Mouse (Mus musculus): ENCODE measurements around the gene Per2. TPM values are rescaled to one million over a fixed set of nuclear protein-coding genes. Genes with fewer than 3 reads are reported as not detected.

Gene Per2
- polyA plus RNA-seq, 1 experiment, result 0.21 TPM

DNA sequence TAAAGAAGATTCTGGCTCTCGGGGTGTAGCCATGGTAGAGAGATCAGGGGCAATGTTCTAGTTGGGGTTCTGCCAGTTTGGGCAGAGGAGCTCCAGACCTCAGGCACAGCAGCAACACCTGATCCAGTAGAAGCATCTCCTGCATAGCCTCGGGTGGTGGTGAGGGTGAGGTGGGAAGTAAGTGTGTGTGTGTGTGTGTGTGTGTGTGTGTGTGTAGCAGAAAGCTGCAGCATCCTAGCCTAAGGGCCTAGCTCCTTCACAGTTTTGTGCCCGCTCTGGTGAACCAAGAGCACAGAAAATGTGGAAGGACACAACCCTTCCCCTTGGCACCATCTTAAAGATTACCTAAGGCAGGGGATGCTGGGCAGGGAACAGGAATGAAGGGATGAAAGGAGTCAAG, 34.8 kb upstream of the Per2 start:
- peaks cover 2% of the 10 kb centered on the region for H3K4me1 ChIP-seq (ENCODE audit: control insufficient read depth, insufficient read depth, low read length)
- H3K9me3 ChIP-seq (replicated peaks; ENCODE audit: control insufficient read depth, insufficient read depth, low read length, poor library complexity, severe bottlenecking), result no peaks in the 10 kb centered on the region
- TF ChIP-seq EP300 (IDR thresholded peaks at IDR 0.05; ENCODE audit: insufficient read depth, low read depth, low read length) (no peak), POLR2A (IDR thresholded peaks at IDR 0.05; ENCODE audit: insufficient read depth, low read length) (no peak), CTCF (IDR thresholded peaks at IDR 0.05; ENCODE audit: low read depth, low read length) (no peak)
- no peaks in the 10 kb centered on the region for H3K27me3 ChIP-seq (ENCODE audit: control insufficient read depth, insufficient read depth, low read length, poor library complexity, severe bottlenecking)
- no peak overlapping the region for H3K27ac ChIP-seq (ENCODE audit: insufficient read depth, low read length)
- no peak overlapping the region for H3K9ac ChIP-seq (ENCODE audit: low read depth, poor library complexity, severe bottlenecking)
- 0 out of 2 replicates have a peak overlapping the region, but pooled peaks have one; percentile 11 for H3K4me3 ChIP-seq (ENCODE audit: low read depth, low read length)
- no peaks in the 10 kb centered on the region for H3K36me3 ChIP-seq (ENCODE audit: control insufficient read depth, insufficient read depth, low read length, poor library complexity, severe bottlenecking)

DNA sequence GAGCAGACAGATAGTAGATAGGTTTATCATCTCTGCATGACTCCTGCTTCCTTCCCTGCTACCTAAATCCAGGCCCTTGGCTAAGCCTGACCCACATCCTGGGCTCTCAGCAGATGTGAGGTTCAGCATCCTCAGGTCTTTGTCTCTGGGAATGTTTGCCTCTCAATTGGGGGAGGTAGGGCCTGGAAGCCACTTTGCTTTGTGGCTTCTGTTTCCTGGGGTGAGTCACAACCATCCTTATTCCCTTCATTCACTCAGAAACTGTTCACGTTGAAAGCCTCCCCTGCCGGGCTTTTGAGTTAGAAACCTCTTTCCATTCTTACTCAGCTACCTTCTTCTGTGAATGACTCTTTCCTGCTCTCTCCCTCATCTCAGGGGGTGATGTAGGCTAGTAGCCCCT, 33.6 kb upstream of the Per2 start:
- H3K27me3 ChIP-seq (ENCODE audit: control insufficient read depth, insufficient read depth, low read length, poor library complexity, severe bottlenecking), result no peaks in the 10 kb centered on the region
- TF ChIP-seq POLR2A (IDR thresholded peaks at IDR 0.05; ENCODE audit: insufficient read depth, low read length) (no peak), CTCF (IDR thresholded peaks at IDR 0.05; ENCODE audit: low read depth, low read length) (no peak), EP300 (IDR thresholded peaks at IDR 0.05; ENCODE audit: insufficient read depth, low read depth, low read length) (no peak)

DNA sequence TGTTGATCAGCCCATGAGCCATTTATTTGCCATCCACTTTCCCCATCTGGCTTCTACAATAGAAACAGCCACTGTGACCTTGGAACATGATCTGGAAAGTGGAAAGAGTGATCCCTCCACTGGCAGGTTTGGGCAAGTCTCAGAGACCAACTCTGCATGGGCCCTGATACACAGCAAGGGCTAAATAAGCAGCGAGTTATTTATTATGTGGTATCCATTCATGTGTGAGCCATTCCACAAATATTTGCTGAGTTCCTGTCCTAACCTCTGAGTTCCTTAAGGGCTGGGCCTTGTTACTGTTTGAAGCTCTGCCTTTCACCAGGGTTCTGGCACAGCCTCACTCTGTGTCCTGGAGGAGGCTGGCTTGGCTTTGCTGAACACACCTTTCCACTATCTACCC, 31.2 kb upstream of the Per2 start:
- Histone ChIP-seq H3K27me3 (ENCODE audit: control insufficient read depth, insufficient read depth, low read length, poor library complexity, severe bottlenecking) (no peaks in the 10 kb centered on the region), H3K4me1 (ENCODE audit: control insufficient read depth, insufficient read depth, low read length) (peaks cover 2% of the 10 kb centered on the region), H3K4me3 (ENCODE audit: low read depth, low read length) (no peak overlapping the region), H3K9ac (ENCODE audit: low read depth, poor library complexity, severe bottlenecking) (no peak overlapping the region), H3K27ac (ENCODE audit: insufficient read depth, low read length) (no peak overlapping the region), H3K9me3 (replicated peaks; ENCODE audit: control insufficient read depth, insufficient read depth, low read length, poor library complexity, severe bottlenecking) (no peaks in the 10 kb centered on the region), H3K36me3 (ENCODE audit: control insufficient read depth, insufficient read depth, low read length, poor library complexity, severe bottlenecking) (no peaks in the 10 kb centered on the region)
- no peak for TF ChIP-seq POLR2A (IDR thresholded peaks at IDR 0.05; ENCODE audit: insufficient read depth, low read length)
- TF ChIP-seq EP300 (IDR thresholded peaks at IDR 0.05; ENCODE audit: insufficient read depth, low read depth, low read length), result no peak
- TF ChIP-seq CTCF (IDR thresholded peaks at IDR 0.05; ENCODE audit: low read depth, low read length), result no peak

More for the DNA sequence above, 33.6 kb upstream of the Per2 start:
- H3K4me3 ChIP-seq (ENCODE audit: low read depth, low read length), result no peak overlapping the region
- H3K9me3 ChIP-seq (replicated peaks; ENCODE audit: control insufficient read depth, insufficient read depth, low read length, poor library complexity, severe bottlenecking), result no peaks in the 10 kb centered on the region
- no peak overlapping the region for H3K27ac ChIP-seq (ENCODE audit: insufficient read depth, low read length)
- H3K36me3 ChIP-seq (ENCODE audit: control insufficient read depth, insufficient read depth, low read length, poor library complexity, severe bottlenecking), result no peaks in the 10 kb centered on the region
- H3K9ac ChIP-seq (ENCODE audit: low read depth, poor library complexity, severe bottlenecking), result no peak overlapping the region
- peaks cover 2% of the 10 kb centered on the region for H3K4me1 ChIP-seq (ENCODE audit: control insufficient read depth, insufficient read depth, low read length)

DNA sequence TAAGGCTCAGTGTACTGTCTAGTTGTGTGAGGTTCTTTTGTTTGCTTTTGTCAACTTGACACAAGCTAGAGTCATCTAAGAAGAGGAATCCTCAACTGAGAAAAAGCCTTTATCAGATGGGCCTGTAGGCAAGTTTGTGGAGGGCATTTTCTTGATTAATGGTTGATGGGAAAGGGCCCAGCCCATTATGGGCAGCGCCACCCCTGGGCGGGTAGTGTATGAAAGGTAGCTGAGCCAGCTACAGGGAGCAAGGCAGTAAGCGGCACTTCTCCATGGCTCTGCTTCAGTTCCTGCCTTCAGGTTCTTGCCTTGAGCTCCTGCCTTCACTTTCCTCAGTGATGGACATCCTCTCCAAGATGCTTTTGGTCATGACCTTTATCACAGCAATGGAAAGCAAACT, 27.0 kb upstream of the Per2 start:
- Histone ChIP-seq H3K4me3 (ENCODE audit: low read depth, low read length) (no peak overlapping the region), H3K36me3 (ENCODE audit: control insufficient read depth, insufficient read depth, low read length, poor library complexity, severe bottlenecking) (no peaks in the 10 kb centered on the region), H3K4me1 (ENCODE audit: control insufficient read depth, insufficient read depth, low read length) (no peaks in the 10 kb centered on the region), H3K27me3 (ENCODE audit: control insufficient read depth, insufficient read depth, low read length, poor library complexity, severe bottlenecking) (no peaks in the 10 kb centered on the region), H3K9ac (ENCODE audit: low read depth, poor library complexity, severe bottlenecking) (no peak overlapping the region), H3K9me3 (replicated peaks; ENCODE audit: control insufficient read depth, insufficient read depth, low read length, poor library complexity, severe bottlenecking) (no peaks in the 10 kb centered on the region), H3K27ac (ENCODE audit: insufficient read depth, low read length) (no peak overlapping the region)
- TF ChIP-seq CTCF (IDR thresholded peaks at IDR 0.05; ENCODE audit: low read depth, low read length) (no peak), EP300 (IDR thresholded peaks at IDR 0.05; ENCODE audit: insufficient read depth, low read depth, low read length) (no peak), POLR2A (IDR thresholded peaks at IDR 0.05; ENCODE audit: insufficient read depth, low read length) (no peak)

DNA sequence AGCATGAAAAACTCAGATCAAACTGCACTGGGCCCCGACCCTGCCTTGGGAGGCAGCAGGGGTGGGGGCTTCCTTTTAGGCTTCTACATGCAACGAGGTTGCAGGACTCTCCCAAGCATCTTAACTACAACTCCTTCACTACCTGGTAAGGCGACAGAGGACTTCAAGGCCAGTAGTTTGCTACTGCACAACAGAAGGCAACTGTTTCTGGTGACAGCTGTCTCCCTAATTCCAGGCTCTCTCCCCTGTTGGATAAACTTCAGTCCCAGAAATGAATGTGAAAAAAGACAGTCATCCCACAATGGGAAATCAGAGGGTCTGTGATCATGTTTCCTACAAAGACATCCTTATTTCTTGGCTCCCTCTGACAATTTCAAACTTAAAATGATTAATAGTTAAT, 26.3 kb upstream of the Per2 start:
- Histone ChIP-seq H3K4me3 (ENCODE audit: low read depth, low read length) (no peak overlapping the region), H3K27ac (ENCODE audit: insufficient read depth, low read length) (no peak overlapping the region), H3K9ac (ENCODE audit: low read depth, poor library complexity, severe bottlenecking) (no peak overlapping the region), H3K27me3 (ENCODE audit: control insufficient read depth, insufficient read depth, low read length, poor library complexity, severe bottlenecking) (no peaks in the 10 kb centered on the region), H3K4me1 (ENCODE audit: control insufficient read depth, insufficient read depth, low read length) (no peaks in the 10 kb centered on the region), H3K36me3 (ENCODE audit: control insufficient read depth, insufficient read depth, low read length, poor library complexity, severe bottlenecking) (no peaks in the 10 kb centered on the region), H3K9me3 (replicated peaks; ENCODE audit: control insufficient read depth, insufficient read depth, low read length, poor library complexity, severe bottlenecking) (no peaks in the 10 kb centered on the region)
- TF ChIP-seq EP300 (IDR thresholded peaks at IDR 0.05; ENCODE audit: insufficient read depth, low read depth, low read length) (no peak), CTCF (IDR thresholded peaks at IDR 0.05; ENCODE audit: low read depth, low read length) (no peak), POLR2A (IDR thresholded peaks at IDR 0.05; ENCODE audit: insufficient read depth, low read length) (no peak)

DNA sequence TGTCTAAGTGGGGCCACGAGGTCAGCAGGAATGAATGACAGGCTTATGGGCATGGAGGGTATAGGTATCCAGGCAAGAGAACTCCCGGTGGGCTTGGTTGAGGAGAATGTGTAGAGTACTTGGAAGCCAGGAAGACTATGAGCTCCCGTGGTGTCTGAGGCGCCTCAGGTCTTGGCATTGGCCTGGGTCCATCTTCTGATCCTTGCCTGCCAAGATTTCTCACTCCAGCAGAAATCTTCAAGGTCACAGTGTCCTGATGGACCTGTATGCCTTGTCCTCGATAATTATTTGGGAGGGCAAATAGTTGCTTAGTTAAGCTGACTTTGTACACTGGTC, 24.9 kb upstream of the Per2 start:
- Histone ChIP-seq H3K4me3 (ENCODE audit: low read depth, low read length) (no peak overlapping the region), H3K9ac (ENCODE audit: low read depth, poor library complexity, severe bottlenecking) (no peak overlapping the region), H3K36me3 (ENCODE audit: control insufficient read depth, insufficient read depth, low read length, poor library complexity, severe bottlenecking) (no peaks in the 10 kb centered on the region), H3K4me1 (ENCODE audit: control insufficient read depth, insufficient read depth, low read length) (no peaks in the 10 kb centered on the region), H3K9me3 (replicated peaks; ENCODE audit: control insufficient read depth, insufficient read depth, low read length, poor library complexity, severe bottlenecking) (peaks cover 4% of the 10 kb centered on the region), H3K27me3 (ENCODE audit: control insufficient read depth, insufficient read depth, low read length, poor library complexity, severe bottlenecking) (no peaks in the 10 kb centered on the region), H3K27ac (ENCODE audit: insufficient read depth, low read length) (no peak overlapping the region)
- TF ChIP-seq CTCF (IDR thresholded peaks at IDR 0.05; ENCODE audit: low read depth, low read length), result no peak
- TF ChIP-seq EP300 (IDR thresholded peaks at IDR 0.05; ENCODE audit: insufficient read depth, low read depth, low read length), result no peak
- TF ChIP-seq POLR2A (IDR thresholded peaks at IDR 0.05; ENCODE audit: insufficient read depth, low read length), result no peak

Measured in ES-Bruce4 (cell line).